Mouse (Mus musculus) lung, adult 18-20 months (tissue): ENCODE results near the gene Zbtb37.

Source experiments
- DNase-seq, 2 experiments: peaks; one replicate each; pipeline ENCODE4 v3.0.0; 2022; ENCODE audit warnings: mixed read lengths in 2 of 2

Zbtb37 gene

GRCm38 (mm10) chr1:160967268-160967667, 67.4 kb downstream of the Zbtb37 start:
- no peak for DNase-seq

GRCm38 (mm10) chr1:160963199-160963598, 71.5 kb downstream of the Zbtb37 start:
- DNase-seq = no peak
